Mouse (Mus musculus): ENCODE data around the gene Plcb2. TPM values are rescaled to one million over a fixed set of nuclear protein-coding genes. Genes with fewer than 3 reads are reported as not detected.

Gene Plcb2
- total RNA-seq, 2 experiments from 2014 or later = 2.4 to 2.7 TPM

- intact Hi-C loops (cut with DNase I) = no loop called here
- no peak for DNase-seq
Observed at GRCm38 (mm10) chr2:118725511-118725910, 2.7 kb downstream of the Plcb2 start.

DNA sequence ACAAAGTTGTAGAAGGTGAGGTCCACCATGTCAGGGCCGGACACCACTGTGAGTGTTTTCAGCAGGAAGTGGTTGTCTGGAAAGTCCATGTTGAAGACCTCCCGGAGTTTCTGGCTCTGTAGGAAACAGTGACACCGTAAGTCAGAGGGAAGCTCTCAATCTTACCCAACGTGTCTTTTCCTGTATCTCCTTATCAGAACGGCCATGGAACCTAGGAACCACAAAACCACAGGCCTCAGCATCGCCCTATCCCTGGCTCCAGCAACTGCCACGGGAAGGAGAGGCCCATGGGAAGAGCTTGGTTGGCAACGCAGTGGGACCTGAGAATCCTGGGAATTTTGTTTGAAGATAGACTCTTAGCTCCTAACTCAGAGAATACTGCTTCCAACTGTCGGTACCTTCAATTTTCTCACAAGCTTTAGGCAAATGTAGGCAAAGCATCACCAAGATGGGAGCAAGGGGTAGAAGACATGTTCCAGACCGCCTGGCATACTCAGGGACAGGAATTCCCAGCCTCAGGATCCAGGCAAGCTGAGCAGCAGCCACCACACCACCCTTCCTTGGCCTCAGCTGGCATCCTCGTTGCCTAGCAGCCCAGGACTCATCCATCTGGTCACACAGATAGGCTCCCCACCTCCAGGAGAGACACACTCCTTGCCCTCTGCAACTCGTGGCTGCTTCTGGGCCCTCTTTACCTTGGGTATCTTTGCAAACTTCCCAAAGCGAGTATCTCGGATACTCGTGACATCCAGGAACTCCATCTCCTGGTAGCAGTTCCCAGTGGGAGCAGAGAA lies 4.3 kb downstream of the Plcb2 start:
- intact Hi-C loops (cut with DNase I) = no loop called here
- no peak for DNase-seq

- peak; percentile 50 to 71 for DNase-seq
- intact Hi-C loops (cut with DNase I) = no loop called here
Observed at GRCm38 (mm10) chr2:118716677-118717076, 11.6 kb downstream of the Plcb2 start.

GRCm38 (mm10) chr2:118714230-118714629 lies 14.0 kb downstream of the Plcb2 start:
- intact Hi-C loops (cut with DNase I) = no loop called here
- no peak for DNase-seq

- intact Hi-C loops (cut with DNase I) = no loop called here
- DNase-seq = no peak
Observed at GRCm38 (mm10) chr2:118713631-118714030, 14.6 kb downstream of the Plcb2 start.

DNA sequence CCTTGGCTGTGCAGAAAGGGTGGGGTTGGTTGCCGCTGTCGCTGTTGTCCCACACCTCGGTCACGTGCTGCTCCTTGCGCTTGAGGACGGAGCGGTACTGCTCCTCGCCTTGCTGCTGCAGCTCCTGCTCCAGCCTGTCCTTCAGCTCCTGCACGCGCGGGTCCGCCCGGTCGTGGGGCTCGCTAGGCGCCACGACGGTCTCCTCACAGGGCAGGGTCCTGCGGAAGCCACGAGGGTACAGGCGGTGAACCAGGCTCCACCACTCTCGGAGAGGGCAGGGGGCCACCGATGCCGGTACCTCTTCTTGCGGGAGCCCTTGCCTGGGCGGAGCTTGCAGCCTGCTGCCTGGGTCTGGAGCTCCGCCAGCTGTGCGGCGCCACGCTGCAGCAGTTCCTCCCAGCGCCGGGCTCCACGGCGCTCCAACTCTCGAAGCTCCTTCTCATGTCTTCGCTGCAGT lies 17.2 kb downstream of the Plcb2 start:
- peak; percentile 61 to 71 for DNase-seq
- intact Hi-C loops (cut with DNase I) = no loop called here

GRCm38 (mm10) chr2:118709655-118710221 lies 18.5 kb downstream of the Plcb2 start:
- no peak for DNase-seq

DNA sequence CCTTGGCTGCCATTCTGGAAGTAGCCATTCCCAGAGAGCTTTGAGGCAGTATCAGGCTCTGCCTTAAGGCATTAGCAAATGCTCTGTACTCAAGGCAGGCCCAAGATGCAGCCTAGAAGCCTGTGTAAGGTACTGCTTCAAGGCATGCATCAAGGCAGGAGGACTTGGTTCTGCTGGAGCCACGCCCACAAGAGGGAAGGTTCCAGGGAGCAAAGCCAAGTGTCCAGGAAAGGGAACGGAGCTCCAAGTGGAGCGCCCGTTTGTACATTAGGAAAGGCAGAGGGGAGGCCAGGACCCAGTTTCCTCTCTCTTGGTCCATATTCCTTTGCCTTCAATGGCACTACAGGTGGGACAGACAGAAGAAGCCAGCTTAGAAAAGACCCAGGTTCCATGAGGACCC lies 19.8 kb downstream of the Plcb2 start:
- DNase-seq = peak in 1 of 2 experiments; percentile 35
- intact Hi-C loops (cut with DNase I) = no loop called here

More at GRCm38 (mm10) chr2:118709655-118710221, 18.5 kb downstream of the Plcb2 start:
- intact Hi-C loops (cut with DNase I) = no loop called here

GRCm38 (mm10) chr2:118706436-118706835 lies 21.8 kb downstream of the Plcb2 start:
- intact Hi-C loops (cut with DNase I) = no loop called here
- DNase-seq = no peak

GRCm38 (mm10) chr2:118703913-118704730 lies 24.1 kb downstream of the Plcb2 start, which contains the start of gene Ankrd63:
Ankrd63 (minus strand) TSS chr2:118703963.
- DNase-seq = peak; percentile 25 to 35
- intact Hi-C loops (cut with DNase I) = loop anchor here (5.0 kb wide), 1 partner anchor 38 kb away; no protein-coding TSS in a partner anchor

GRCm38 (mm10) chr2:118702883-118703761 lies 25.1 kb downstream of the Plcb2 start:
- peak; percentile 68 for DNase-seq
- intact Hi-C loops (cut with DNase I) = loop anchor here (5.0 kb wide), 1 partner anchor 39 kb away; no protein-coding TSS in a partner anchor

GRCm38 (mm10) chr2:118701971-118702882 lies 26.0 kb downstream of the Plcb2 start:
- intact Hi-C loops (cut with DNase I) = loop anchor here (5.0 kb wide), 1 partner anchor 40 kb away; no protein-coding TSS in a partner anchor
- DNase-seq = no peak

- intact Hi-C loops (cut with DNase I) = loop anchor here (5.0 kb wide), 1 partner anchor 41 kb away; no protein-coding TSS in a partner anchor
- no peak for DNase-seq
Observed at GRCm38 (mm10) chr2:118701161-118701560, 27.1 kb downstream of the Plcb2 start.

GRCm38 (mm10) chr2:118700179-118701062 lies 27.8 kb downstream of the Plcb2 start:
- intact Hi-C loops (cut with DNase I) = loop anchor here (1.0 to 5.0 kb wide), 2 partner anchors 42 to 183 kb away; no protein-coding TSS in a partner anchor
- DNase-seq = peak; percentile 90 to 94

GRCm38 (mm10) chr2:118697955-118698354 lies 30.3 kb downstream of the Plcb2 start:
- intact Hi-C loops (cut with DNase I) = loop anchor here (5.0 kb wide), 1 partner anchor 151 kb away; the partner anchor contains the start of gene Bmf
- DNase-seq = no peak

GRCm38 (mm10) chr2:118697311-118697877 lies 30.8 kb downstream of the Plcb2 start:
- DNase-seq = no peak
- intact Hi-C loops (cut with DNase I) = loop anchor here (5.0 kb wide), 1 partner anchor 150 kb away; the partner anchor contains the start of gene Bmf

Measured in heart, postnatal 14 days (tissue).